Mouse (Mus musculus) stomach, postnatal 0 days (tissue): ENCODE data around the gene Naaladl2.

Experiments used
- CTCF ChIP-seq: IDR thresholded peaks from 2 replicates; pipeline ENCODE4 v1.5.1; 2016; ENCODE audit warnings: antibody characterized with exemption, low read depth, mild to moderate bottlenecking, moderate library complexity
- EP300 ChIP-seq: optimal IDR thresholded peaks from 2 replicates; pipeline ENCODE3; 2016; ENCODE audit warnings: antibody characterized with exemption

DNA sequence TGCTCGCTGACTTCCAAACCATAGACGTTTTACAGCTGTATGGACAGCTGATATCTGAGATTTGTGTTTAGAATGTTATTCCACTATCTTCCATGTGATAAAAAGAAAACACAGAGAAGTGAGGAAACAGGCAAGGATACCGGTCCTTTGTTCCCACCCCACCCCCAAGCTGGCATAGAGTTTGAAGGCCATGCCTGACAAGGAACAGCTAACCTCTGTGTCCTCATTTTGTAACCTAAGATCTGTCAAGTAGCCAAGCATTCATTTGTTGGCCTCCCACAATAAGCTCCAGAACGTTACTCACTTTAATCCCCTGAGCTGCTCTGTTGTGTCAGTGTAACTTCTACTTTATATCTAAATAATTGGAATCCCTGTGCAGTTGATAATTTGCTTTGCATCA lies 161.9 kb downstream of the Naaladl2 start:
- TF ChIP-seq EP300 (no peak), CTCF (no peak)
